Mouse (Mus musculus) heart, adult 9 months (tissue): ENCODE data around the gene Itgb8.

ENCODE experiments used
- DNase-seq, 2 experiments: peaks; one replicate each; pipeline ENCODE4 v3.0.0; 2022; ENCODE audit warnings: low spot score in 2 of 2

The Itgb8 gene

GRCm38 (mm10) chr12:119209384-119210072, 29.1 kb downstream of the Itgb8 start:
- no peak for DNase-seq

DNA sequence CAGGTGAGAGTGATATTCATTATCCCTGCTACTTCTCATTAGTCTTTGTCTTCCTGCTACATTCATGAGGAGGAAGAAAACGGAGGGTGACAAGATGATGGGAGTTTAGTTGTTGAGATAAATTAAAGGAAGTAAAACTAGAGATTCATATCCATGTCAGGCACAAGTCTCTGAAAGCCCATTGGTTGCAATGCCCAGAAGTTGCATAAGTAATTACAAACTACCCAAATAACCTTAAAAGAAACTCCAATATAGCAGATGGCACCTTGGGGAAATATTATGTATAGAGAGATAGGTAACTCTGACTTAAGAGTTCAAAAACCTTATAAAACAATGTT, 31.2 kb downstream of the Itgb8 start:
- DNase-seq, result no peak

GRCm38 (mm10) chr12:119206711-119207463, 31.7 kb downstream of the Itgb8 start:
- peak in 1 of 2 experiments; percentile 8 for DNase-seq

DNA sequence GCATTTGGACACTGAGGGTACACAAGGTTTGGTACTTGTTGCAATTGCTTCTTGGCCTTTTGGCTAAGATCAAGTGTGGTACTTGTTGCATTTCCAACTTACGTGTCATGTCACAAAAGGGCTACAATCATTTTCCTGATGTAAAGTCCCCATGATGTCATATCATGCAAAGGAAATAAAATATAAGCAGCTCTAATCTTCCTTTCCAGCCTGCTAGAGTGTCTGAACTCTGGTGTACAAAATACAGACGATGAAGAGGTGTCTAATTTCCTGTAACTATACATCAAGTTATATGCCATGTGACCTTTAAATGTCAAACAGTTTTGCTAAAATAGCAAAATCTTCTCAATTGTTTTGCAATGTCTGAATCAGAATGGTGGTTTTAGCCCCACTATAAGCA, 34.2 kb downstream of the Itgb8 start:
- no peak for DNase-seq

DNA sequence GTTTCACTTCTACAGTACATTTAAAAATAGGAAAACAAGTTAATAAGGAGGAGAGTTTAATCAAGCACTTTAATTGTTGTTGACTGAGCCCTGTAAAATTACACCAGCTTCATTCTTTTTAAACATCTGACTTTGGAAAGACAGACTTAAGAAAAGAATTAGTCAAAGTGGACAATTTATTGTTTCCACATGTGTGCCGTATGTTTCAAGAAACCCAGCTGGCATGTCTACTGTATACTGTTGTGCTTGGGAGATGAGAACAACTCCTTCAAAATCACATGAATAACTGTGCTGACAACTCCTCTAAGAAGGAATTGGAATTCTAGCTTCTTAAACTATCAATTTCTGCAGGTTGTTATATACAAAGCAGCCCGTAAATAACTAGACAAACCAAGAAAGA, 35.8 kb downstream of the Itgb8 start:
- DNase-seq, result no peak

DNA sequence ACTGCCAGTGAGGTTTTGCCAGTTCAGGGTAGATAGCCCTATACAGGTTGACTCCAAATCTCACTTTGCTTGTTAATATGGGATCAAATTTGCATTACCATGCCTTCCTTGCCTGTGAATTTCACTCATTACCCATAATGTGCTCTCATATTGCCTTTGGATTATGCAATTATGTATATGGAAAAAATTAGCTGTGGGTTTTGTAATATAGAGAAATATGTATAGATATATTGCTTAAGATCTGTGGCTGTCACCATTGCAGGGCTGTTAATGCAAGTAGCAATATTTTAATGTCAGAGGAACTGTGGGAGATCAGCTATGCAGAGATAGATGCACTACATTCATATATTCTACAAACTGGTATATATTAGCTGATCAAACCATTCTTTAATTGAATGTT, 43.5 kb downstream of the Itgb8 start:
- DNase-seq, result no peak

DNA sequence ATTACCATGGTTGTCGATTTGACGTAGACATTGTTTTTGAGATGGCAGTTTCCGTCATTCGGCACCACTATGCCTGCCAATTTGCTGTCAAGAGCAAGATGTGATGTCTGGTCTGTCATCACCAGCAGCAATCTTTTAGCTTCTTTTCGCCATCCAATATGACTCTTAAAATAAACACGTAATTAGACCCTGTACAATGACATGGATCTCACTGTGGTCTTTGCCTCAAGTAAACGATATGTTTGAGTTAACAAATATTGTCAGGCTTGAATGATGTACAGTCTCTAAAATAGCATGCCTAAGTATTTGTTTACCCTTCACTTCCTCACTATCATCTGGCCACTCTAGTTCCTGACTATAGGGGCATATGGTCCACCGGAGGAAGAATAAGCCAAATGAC, 48.8 kb downstream of the Itgb8 start:
- no peak for DNase-seq

DNA sequence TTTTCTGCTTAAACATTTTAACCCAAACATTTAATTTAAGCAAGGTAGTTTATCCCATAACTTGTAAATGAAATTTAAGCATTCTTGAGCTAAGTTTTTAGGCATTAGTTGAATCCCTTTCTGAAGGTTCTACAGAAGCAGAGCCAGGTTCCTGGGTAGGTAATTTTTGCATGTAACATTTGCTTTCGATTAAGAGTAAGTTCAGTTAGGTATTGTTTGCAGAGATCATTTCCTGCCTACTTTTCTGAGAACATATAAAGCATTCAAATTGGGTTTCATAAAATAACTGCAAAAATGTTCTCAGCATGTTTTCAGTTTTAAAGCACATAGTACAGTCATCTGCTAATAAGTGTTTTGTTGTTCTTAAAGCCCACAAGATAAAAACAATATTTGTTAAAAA, 53.2 kb downstream of the Itgb8 start:
- no peak for DNase-seq

DNA sequence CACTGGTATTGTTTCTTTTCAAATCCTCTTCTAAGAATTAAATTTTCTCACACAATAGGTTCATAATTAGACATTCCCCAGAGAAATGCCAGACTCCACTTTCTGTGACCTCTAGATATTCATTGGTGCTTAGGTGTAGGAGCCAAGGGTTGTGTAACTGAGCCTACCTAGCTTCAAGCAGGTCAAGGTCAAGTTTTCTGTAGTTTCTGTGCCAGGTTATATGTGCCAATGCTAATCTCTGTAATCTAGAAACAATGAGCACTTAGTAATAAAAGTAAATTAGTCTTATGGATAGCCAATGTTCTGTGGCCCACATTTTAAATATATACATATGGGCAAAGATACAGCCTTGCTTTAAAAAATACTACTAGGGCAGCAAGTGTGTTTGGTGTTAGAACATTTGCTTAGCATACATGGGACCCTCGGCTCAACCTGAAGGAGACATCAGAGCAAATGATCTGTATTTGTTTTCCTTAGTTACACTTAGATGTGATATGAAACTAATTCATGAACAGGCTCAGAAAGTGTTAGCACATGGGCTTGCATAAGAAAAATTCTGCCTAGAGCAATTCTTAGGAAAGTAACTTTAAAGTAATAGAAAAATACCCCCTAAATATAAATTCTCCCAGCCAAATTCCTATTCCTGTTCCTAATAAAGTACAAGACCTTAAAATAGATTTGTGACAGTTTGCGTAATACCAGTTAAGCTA, 56.2 kb downstream of the Itgb8 start:
- no peak for DNase-seq

DNA sequence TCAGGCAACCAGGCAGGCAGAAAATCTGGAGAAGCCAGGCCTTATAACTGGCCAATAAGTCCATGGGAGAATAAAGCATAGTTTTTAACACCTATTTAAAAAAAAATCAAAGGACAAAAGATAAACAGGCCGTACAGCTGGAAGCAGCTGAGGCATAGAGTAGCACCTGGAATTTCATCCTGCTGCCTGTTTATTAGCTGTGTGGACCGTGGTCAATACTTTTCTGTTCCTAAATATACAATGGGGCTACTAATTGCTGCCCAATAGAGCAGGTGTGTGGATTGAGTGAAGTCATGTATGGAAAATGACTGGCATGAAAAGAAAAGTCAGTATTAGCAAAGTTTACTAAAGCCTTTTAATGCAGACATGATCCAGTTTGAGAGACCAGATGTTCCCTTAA, 62.6 kb downstream of the Itgb8 start:
- DNase-seq, result no peak

- no peak for DNase-seq
These were observed 68.6 kb downstream of the Itgb8 start for GRCm38 (mm10) chr12:119169828-119170539.

GRCm38 (mm10) chr12:119169143-119169542, 69.5 kb downstream of the Itgb8 start:
- no peak for DNase-seq

- DNase-seq, result no peak
These were observed 73.5 kb downstream of the Itgb8 start for GRCm38 (mm10) chr12:119165115-119165514.

- DNase-seq, result no peak
These were observed 73.9 kb downstream of the Itgb8 start for GRCm38 (mm10) chr12:119164672-119165071.

- DNase-seq, result peak; percentile 72 to 74
These were observed 74.4 kb downstream of the Itgb8 start for GRCm38 (mm10) chr12:119164176-119164575.

DNA sequence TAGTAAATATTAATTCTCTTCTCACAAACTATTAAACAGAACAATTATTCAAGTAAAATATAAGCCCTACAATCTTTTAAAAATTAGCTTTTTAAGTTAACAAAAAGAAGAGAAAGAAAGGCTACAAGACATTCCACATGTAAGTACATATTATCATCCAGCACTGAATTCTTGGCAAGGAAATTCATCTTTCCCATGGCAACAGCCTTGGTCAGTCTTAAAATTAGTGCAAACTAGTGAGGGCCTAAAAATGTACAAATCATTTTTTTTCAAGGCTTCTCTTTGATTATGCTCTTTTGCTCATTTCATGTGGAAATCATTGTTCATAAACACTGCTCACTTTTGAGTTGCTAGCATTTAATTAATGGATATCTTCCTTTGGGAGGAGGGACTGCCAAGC, 77.8 kb downstream of the Itgb8 start:
- DNase-seq, result no peak

DNA sequence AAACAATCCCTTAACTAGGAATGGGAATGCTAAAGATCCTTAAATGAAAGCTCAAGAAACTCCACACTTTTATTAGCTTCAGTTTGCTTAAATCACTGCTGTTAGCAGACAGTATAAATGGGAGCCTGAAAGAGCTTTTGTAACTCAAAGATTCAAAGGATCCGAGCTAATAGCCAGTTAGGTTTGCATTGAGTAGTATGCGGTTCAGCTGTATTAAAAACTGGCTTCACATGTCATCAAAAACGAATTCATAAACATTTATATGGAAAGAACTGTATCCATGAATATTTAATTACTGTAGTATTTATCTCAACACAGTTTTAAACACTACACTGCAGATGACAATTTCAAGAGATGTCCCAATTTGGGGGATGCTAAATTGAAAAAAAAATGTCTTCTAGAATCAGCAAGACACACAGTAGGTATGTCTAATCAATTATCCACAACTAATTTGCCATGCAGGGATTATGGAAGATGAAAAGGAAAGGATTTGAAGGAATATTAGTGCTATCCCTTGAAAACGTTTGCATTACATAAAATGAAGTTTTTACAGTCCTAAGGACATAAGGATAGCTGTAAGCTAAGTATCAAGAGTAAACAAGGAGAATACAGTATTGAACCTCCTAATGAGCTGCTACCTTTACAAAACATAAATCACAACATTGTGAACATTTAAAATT, 79.2 kb downstream of the Itgb8 start:
- no peak for DNase-seq

DNA sequence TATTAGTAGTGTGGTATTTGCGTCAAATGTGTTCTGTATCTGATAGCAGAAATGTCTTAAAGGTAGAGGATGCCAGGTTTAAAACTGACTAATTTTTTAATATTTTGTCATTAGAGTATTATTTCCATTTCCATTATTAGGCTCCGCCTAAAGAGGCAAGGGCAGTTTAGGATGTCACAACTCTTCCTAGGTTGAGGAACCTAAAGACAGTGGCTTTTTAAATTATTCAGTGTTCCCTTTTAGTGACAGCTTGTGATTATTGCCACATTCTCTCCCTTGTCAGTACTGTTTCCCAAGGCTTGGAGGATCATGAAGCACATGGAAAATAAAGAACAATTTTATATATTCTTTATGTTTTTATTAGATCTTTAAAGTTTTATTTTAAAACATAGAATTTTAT, 80.9 kb downstream of the Itgb8 start:
- DNase-seq, result no peak

DNA sequence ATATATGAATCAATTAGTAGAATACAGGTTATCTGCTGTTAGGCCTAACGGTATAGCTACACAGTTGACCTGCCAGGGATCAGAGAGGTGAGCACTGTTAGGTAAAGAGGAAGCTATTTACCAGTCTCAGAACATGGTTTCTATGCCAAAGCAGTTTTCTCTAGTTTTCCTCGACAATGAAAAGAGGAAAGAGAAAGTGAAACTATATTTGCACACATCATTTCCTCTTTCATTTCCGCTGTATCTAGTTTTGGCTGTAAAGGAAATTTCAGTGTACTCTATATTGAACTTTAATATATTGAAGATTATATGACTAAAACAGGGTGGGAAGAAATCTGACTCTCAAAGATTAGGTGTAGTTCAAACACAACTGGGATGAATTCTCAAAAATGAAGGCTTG, 81.5 kb downstream of the Itgb8 start:
- no peak for DNase-seq

GRCm38 (mm10) chr12:119155566-119155965, 83.0 kb downstream of the Itgb8 start:
- DNase-seq, result peak in 1 of 2 experiments; percentile 55

DNA sequence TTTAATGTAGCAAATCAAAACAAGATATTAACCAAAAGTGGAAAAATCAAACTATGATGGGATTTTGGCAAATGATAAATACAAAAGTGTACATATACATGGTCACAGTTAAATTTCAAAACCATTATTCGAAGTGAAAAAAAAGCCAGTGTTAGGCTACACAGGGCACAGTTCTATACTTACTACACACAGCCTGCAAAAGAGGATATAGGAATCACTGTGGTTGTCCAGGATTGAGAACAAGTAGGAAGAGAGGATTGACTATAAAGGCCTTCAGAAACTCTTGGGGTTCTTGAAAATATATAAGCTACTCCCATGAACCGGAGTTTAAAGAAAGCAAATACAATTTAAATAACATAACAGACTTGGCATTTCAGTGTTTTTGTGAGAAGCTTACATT, 87.6 kb downstream of the Itgb8 start:
- no peak for DNase-seq

- DNase-seq, result no peak
These were observed 90.8 kb downstream of the Itgb8 start for GRCm38 (mm10) chr12:119147753-119148152.
